Mouse (Mus musculus) erythroblast, embryonic 14.5 days (primary cell): ENCODE data around the gene Cenps.

Experiments
- GATA1 ChIP-seq: IDR thresholded peaks from 2 replicates; pipeline ENCODE4 v1.6.1; 2012; ENCODE audit warnings: low read length, inconsistent platforms, mixed read lengths
- TAL1 ChIP-seq: IDR thresholded peaks from 3 replicates; pipeline ENCODE4 v1.6.1; 2012; ENCODE audit warnings: low read length, inconsistent platforms, mixed read lengths

DNA sequence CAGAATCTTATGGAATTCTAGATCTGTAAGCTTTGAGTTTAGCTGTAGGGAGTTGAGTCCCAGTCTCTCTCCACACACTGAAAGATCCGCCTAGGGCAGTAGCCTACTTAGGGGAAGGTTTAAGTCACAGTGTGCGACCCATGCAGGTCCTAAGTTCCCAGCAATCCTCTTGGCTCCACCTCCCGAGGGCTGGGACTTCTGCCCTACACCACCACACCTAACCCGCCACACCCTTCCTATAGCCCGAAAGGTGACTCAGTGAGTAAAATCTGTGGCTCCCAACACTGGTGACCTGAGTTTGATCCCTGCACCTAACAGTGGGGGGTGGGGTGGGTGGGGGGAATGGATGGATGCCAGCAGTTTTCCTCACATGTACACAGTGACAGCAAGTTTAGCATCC is 14.0 kb downstream of the Cenps start:
- no peak for TF ChIP-seq GATA1
- TF ChIP-seq TAL1: no peak
